Mouse (Mus musculus) spleen, adult 12 weeks (tissue): ENCODE data around the gene Gm9833.
"Not testable (repeated sequence)": the region's sequence is repeated elsewhere in the genome, so short reads cannot be mapped to it uniquely, and the experiment has no call there.

Source experiments
- DNase-seq: peaks from one replicate; pipeline ENCODE4 v3.0.0; 2022; ENCODE audit warnings: low spot score

The Gm9833 gene

GRCm38 (mm10) chr3:10087994-10088393, at the start of gene Gm9833:
Gene Gm9833 (plus strand): TSS chr3:10088110.
- not testable (repeated sequence) for DNase-seq

GRCm38 (mm10) chr3:10070070-10070469, 17.8 kb upstream of the Gm9833 start:
- no peak for DNase-seq

GRCm38 (mm10) chr3:10075826-10076225, 12.1 kb upstream of the Gm9833 start:
- DNase-seq, result no peak

- no peak for DNase-seq
These were observed 10.6 kb upstream of the Gm9833 start for GRCm38 (mm10) chr3:10077096-10077841.

GRCm38 (mm10) chr3:10078113-10078512, 9.8 kb upstream of the Gm9833 start:
- no peak for DNase-seq

- DNase-seq, result no peak
These were observed 6.6 kb upstream of the Gm9833 start for GRCm38 (mm10) chr3:10081336-10081735.

- no peak for DNase-seq
These were observed 5.9 kb upstream of the Gm9833 start for GRCm38 (mm10) chr3:10081911-10082541.

GRCm38 (mm10) chr3:10082545-10083062, 5.3 kb upstream of the Gm9833 start:
- no peak for DNase-seq

- no peak for DNase-seq
These were observed 3.8 kb upstream of the Gm9833 start for GRCm38 (mm10) chr3:10084102-10084501.

- DNase-seq, result no peak
These were observed 2.4 kb upstream of the Gm9833 start for GRCm38 (mm10) chr3:10085396-10086119.

- no peak for DNase-seq
These were observed 399 bp upstream of the Gm9833 start for GRCm38 (mm10) chr3:10087511-10087910.

- no peak for DNase-seq
These were observed 3.8 kb downstream of the Gm9833 start for GRCm38 (mm10) chr3:10091616-10092140.

GRCm38 (mm10) chr3:10092499-10092898, 4.6 kb downstream of the Gm9833 start:
- DNase-seq, result no peak

- no peak for DNase-seq
These were observed 5.0 kb downstream of the Gm9833 start for GRCm38 (mm10) chr3:10092914-10093313.

- DNase-seq, result no peak
These were observed 7.2 kb downstream of the Gm9833 start for GRCm38 (mm10) chr3:10095076-10095622.

GRCm38 (mm10) chr3:10099756-10100155, 11.8 kb downstream of the Gm9833 start:
- DNase-seq, result no peak

- DNase-seq, result no peak
These were observed 23.7 kb downstream of the Gm9833 start for GRCm38 (mm10) chr3:10111570-10111969.

GRCm38 (mm10) chr3:10112196-10112595, 24.3 kb downstream of the Gm9833 start:
- DNase-seq, result no peak

GRCm38 (mm10) chr3:10112660-10113059, 24.8 kb downstream of the Gm9833 start:
- no peak for DNase-seq

- DNase-seq, result no peak
These were observed 28.6 kb downstream of the Gm9833 start for GRCm38 (mm10) chr3:10116531-10116930.

GRCm38 (mm10) chr3:10121232-10121631, 33.3 kb downstream of the Gm9833 start:
- DNase-seq, result no peak
